Mouse (Mus musculus) spleen, adult 2 months (tissue): ENCODE results near the gene Robo1. TPM values are rescaled to one million over a fixed set of nuclear protein-coding genes. Genes with fewer than 3 reads are reported as not detected.
"Not testable (repeated sequence)": the region's sequence is repeated elsewhere in the genome, so short reads cannot be mapped to it uniquely, and the experiment has no call there.

Experiments
- DNase-seq, 2 experiments: peaks; one replicate each; pipeline versions ENCODE4 v3.0.0 to v3.0.0-alpha.2; 2012 to 2021; ENCODE audit warnings: low spot score in 2 of 2, low read depth in 1 of 2
- H3K27ac ChIP-seq: fragments of 200-500 bp; 2 replicates; pipeline ENCODE4 v1.5.1; 2012; ENCODE audit warnings: low read length, inconsistent platforms; ENCODE audit not compliant: insufficient read depth
- H3K27me3 ChIP-seq: fragments of 200-500 bp; 2 replicates; pipeline ENCODE4 v1.6.1; 2012; ENCODE audit warnings: mild to moderate bottlenecking, moderate library complexity, low read length, inconsistent platforms; ENCODE audit not compliant: control insufficient read depth, insufficient read depth
- H3K36me3 ChIP-seq: fragments of 200-500 bp; 2 replicates; pipeline ENCODE4 v1.6.1; 2012; ENCODE audit warnings: mild to moderate bottlenecking, low read length, inconsistent platforms; ENCODE audit not compliant: control insufficient read depth, insufficient read depth
- H3K4me1 ChIP-seq: fragments of 200-500 bp; 2 replicates; pipeline ENCODE4 v1.6.1; 2011; ENCODE audit warnings: inconsistent platforms; ENCODE audit not compliant: control insufficient read depth, insufficient read depth, insufficient read length
- H3K4me3 ChIP-seq: fragments of 200-500 bp; 2 replicates; pipeline ENCODE4 v1.5.1; 2011; ENCODE audit warnings: mild to moderate bottlenecking, inconsistent platforms; ENCODE audit not compliant: insufficient read depth, insufficient read length; ENCODE audit errors: extremely low read depth
- CTCF ChIP-seq: fragments of 200-500 bp; IDR thresholded peaks from 2 replicates; pipeline ENCODE4 v1.5.1; 2011; ENCODE audit warnings: mild to moderate bottlenecking, inconsistent platforms; ENCODE audit not compliant: insufficient read depth, insufficient read length, insufficient replicate concordance; ENCODE audit errors: extremely low read depth
- POLR2A ChIP-seq: fragments of 200-500 bp; IDR thresholded peaks from 2 replicates; pipeline ENCODE4 v1.6.1; 2011; ENCODE audit warnings: low read depth, low read length, inconsistent platforms
- WGBS: fragments of 180-500 bp; shearing (Covaris S2); methylation state at CpG from one replicate; pipeline ENCODE4 v1.1.7; 2018; 5-methylcytosine and 5-hydroxymethylcytosine counted together
- polyA plus RNA-seq: library from polyadenylated mRNA; depleted of rRNA; stranded (reverse); fragments of >200 nt; gene quantifications from 2 replicates; pipeline ENCODE4 v1.2.3, GENCODE M21; 2012

The Robo1 gene
- polyA plus RNA-seq, 1 experiment = 1.4 TPM

GRCm38 (mm10) chr16:72533900-72534571 is 225.9 kb downstream of the Robo1 start:
- no peaks in the 10 kb centered on the region for H3K36me3 ChIP-seq
- H3K4me1 ChIP-seq = no peaks in the 10 kb centered on the region
- WGBS = 90% methylated on average over 4 of the region's 4 CpGs
- DNase-seq = no peak
- H3K27me3 ChIP-seq = no peaks in the 10 kb centered on the region
- TF ChIP-seq CTCF = no peak
- no peak overlapping the region for H3K27ac ChIP-seq
- H3K4me3 ChIP-seq = no peak overlapping the region

- Histone ChIP-seq H3K36me3 (no peaks in the 10 kb centered on the region), H3K4me3 (no peak overlapping the region), H3K27me3 (no peaks in the 10 kb centered on the region), H3K27ac (no peak overlapping the region), H3K4me1 (no peaks in the 10 kb centered on the region)
- no peak for DNase-seq
- WGBS = 67% methylated on average over 3 of the region's 3 CpGs
- no peak for TF ChIP-seq POLR2A
- no peak for TF ChIP-seq CTCF
Observed at GRCm38 (mm10) chr16:72538171-72538570, 230.1 kb downstream of the Robo1 start.

GRCm38 (mm10) chr16:72543928-72544327 is 235.8 kb downstream of the Robo1 start:
- Histone ChIP-seq H3K27ac (no peak overlapping the region), H3K36me3 (no peaks in the 10 kb centered on the region), H3K27me3 (no peaks in the 10 kb centered on the region), H3K4me3 (no peak overlapping the region), H3K4me1 (no peaks in the 10 kb centered on the region)
- 77% methylated on average over 3 of the region's 3 CpGs for WGBS
- TF ChIP-seq CTCF = no peak
- TF ChIP-seq POLR2A = no peak
- DNase-seq = no peak

GRCm38 (mm10) chr16:72544950-72545349 is 236.8 kb downstream of the Robo1 start:
- no peak for DNase-seq
- Histone ChIP-seq H3K36me3 (no peaks in the 10 kb centered on the region), H3K27me3 (no peaks in the 10 kb centered on the region), H3K27ac (no peak overlapping the region), H3K4me1 (no peaks in the 10 kb centered on the region), H3K4me3 (no peak overlapping the region)
- 89% methylated on average over 2 of the region's 2 CpGs for WGBS
- TF ChIP-seq CTCF (no peak), POLR2A (no peak)

GRCm38 (mm10) chr16:72551672-72552243 is 243.7 kb downstream of the Robo1 start:
- no peaks in the 10 kb centered on the region for H3K4me1 ChIP-seq
- no peaks in the 10 kb centered on the region for H3K36me3 ChIP-seq
- no peaks in the 10 kb centered on the region for H3K27me3 ChIP-seq
- H3K27ac ChIP-seq = no peak overlapping the region
- no peak overlapping the region for H3K4me3 ChIP-seq
- 78% methylated on average over 8 of the region's 8 CpGs for WGBS
- TF ChIP-seq CTCF (no peak), POLR2A (no peak)
- DNase-seq = no peak

GRCm38 (mm10) chr16:72553713-72554112 is 245.6 kb downstream of the Robo1 start:
- DNase-seq = no peak
- Histone ChIP-seq H3K27me3 (no peaks in the 10 kb centered on the region), H3K4me1 (no peaks in the 10 kb centered on the region), H3K4me3 (no peak overlapping the region), H3K27ac (no peak overlapping the region), H3K36me3 (no peaks in the 10 kb centered on the region)
- 75% methylated on average over 5 of the region's 5 CpGs for WGBS
- TF ChIP-seq POLR2A (no peak), CTCF (no peak)

GRCm38 (mm10) chr16:72562149-72562548 is 254.0 kb downstream of the Robo1 start:
- H3K27ac ChIP-seq, H3K4me1 ChIP-seq, H3K27me3 ChIP-seq, DNase-seq, H3K36me3 ChIP-seq, H3K4me3 ChIP-seq: not testable (repeated sequence)
- 74% methylated on average over 2 of the region's 2 CpGs for WGBS
